Mouse (Mus musculus) left cerebral cortex, adult 18-20 months (tissue): ENCODE results near the gene Mzf1. TPM values are rescaled to one million over a fixed set of nuclear protein-coding genes. Genes with fewer than 3 reads are reported as not detected.

ENCODE experiments used
- DNase-seq, 2 experiments: peaks; one replicate each; pipeline ENCODE4 v3.0.0; 2021 to 2022; ENCODE audit warnings: low spot score in 2 of 2, mixed read lengths in 1 of 2
- total RNA-seq, 2 experiments: library from RNA; stranded (reverse); gene quantifications; 2 replicates each; pipeline ENCODE4 v1.2.3; 2021

Mzf1 gene
- total RNA-seq, 2 experiments from 2014 or later, result 9.4 to 10.0 TPM

DNA sequence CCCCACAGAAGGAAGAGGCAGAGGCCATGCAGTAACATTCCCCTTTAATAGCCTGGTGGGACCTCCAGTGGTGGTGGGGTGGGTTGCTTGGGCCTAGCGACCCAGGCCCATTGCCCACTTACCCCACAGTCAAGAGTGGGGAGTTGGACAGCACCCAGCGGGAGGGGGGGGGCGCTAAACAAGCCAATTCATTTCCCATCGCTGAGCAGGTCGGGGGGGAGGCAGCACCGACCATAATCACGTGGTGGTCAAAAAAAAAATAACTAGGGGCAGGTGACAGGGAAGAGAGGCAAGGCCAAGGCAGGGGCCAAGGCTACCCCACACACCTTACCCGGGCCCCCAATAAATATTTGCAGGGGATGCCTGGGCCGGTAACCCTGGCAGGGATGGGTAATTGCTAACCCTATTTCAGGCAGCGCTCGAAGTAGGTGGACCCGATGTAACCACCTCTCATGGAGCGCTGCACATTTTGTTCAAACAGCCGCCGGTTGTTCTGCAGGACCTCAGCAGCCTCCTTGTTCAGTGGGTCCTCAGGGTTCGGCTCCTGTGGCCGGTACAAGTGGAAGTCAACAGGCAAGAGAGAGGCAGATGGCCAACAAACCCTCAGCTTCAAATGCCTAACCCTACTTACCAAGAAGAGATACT lies 19.2 kb downstream of the Mzf1 start:
- DNase-seq, result no peak

GRCm38 (mm10) chr7:13034148-13034977 lies 20.2 kb downstream of the Mzf1 start, which contains the start of gene Chmp2a:
Gene Chmp2a, minus strand, starts transcription at chr7:13034807.
- peak; percentile 99 for DNase-seq

DNA sequence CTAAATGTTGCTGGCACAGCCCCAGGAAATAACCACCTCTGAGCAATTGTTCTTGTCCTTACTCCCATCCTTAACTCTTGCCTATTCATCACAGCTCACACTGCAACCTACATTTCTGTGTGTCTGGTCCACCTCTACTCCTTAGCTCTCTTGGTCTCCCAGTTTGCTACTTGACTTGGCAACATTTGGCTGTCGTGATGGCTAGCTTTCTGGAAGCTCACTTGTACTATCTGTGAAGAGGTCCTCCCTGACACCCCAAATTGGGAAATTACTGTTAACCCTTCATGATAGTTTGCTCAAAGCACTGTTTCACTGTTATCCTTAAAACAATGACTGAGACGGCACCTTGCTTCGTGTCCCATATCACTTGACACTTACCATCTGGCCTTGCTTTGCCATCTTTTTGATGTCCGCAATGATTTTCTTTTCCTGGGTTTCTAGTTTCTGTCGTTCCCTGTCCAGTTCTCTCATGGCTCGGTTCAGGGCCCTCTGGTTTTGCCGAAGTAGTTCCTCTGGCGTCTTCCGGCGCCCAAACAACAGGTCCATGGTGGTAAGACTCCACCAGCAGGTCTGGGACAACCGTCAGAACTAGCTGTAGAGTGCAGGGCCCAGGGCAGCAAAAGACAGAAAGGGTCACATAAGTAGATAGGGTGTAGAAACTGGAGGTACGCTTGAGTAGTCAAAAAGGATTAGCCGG lies 21.0 kb downstream of the Mzf1 start:
- no peak for DNase-seq

DNA sequence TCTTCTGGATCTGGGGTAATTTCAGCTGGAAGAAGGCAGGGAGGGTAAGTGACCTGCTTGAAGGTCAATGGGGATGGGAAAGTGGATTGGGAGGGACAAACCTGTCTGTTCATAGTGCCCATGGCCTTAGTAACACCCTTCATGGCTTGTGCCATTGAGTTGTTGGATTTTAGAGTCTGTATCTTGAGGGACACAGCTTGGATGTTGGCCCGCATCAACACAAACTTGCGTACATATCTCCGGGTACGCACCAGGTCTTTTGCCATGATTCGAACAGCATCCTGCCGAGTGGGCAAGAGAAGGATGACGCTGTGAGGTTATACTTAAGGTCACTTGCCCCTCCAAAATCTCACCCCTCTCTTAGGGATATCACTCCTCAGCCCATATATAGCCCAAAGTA lies 22.0 kb downstream of the Mzf1 start:
- DNase-seq, result no peak

DNA sequence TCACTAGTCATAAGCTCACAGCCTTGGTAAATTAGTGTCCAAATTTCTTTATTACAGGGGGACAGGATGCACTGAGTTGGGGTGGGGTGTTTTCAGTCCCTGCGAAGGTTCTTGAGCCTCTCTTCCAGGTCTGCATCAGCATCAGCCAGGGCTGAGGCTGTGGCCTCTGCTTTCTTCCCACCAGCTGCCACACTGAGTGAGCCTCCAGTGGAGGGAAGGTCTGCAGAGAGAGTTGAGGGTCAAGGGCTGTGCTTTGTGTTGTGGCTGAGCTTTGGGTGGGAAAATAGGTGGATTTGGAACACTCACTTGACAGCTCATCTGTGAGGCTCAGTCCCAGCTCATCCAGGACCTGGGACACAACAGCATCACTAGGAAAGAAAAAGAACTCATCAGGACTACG lies 22.6 kb downstream of the Mzf1 start:
- DNase-seq, result no peak

DNA sequence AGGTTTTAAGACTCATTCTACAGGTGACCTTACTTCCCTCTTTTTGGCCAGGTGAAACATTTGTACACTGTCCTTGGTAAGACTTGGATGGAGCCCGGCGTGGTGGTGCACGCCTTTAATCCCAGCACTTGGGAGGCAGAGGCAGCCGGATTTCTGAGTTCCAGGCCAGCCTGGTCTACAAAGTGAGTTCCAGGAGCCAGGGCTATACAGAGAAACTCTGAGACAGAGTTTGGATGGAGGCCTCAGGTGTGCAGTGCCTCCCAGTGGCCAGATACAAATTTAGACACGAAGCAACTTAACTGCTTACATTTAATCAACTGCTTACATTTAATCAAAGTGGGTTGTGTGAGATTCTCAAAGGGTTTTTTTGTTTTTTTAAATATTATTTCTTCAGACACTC lies 23.5 kb downstream of the Mzf1 start:
- DNase-seq, result no peak

DNA sequence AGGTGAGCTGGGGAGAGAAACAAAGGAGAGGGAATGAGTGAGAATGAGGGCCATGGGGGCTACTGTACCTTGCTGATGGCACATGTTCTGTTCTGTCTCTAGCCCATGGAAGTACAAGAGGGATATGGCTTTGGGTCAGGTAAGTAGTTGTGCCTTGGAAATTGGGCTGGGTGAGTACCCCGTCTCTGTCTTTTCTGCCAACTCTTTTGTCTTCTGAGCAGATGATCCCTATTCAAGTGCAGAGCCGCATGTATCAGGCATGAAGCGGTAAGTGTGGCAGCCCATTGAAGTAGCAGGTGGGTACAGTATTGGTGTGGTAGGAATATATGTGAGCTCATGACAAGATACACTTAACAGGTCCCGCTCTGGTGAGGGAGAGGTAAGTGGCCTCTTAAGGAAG lies 25.6 kb downstream of the Mzf1 start:
- DNase-seq, result no peak

GRCm38 (mm10) chr7:13025511-13026112 lies 29.0 kb downstream of the Mzf1 start:
- DNase-seq, result no peak

- peak; percentile 77 to 79 for DNase-seq
Measured at GRCm38 (mm10) chr7:13024805-13025204, 29.8 kb downstream of the Mzf1 start.

GRCm38 (mm10) chr7:13023928-13024731 lies 30.4 kb downstream of the Mzf1 start:
- DNase-seq, result peak; percentile 92 to 95

- no peak for DNase-seq
Measured at GRCm38 (mm10) chr7:13022773-13023535, 31.6 kb downstream of the Mzf1 start.

DNA sequence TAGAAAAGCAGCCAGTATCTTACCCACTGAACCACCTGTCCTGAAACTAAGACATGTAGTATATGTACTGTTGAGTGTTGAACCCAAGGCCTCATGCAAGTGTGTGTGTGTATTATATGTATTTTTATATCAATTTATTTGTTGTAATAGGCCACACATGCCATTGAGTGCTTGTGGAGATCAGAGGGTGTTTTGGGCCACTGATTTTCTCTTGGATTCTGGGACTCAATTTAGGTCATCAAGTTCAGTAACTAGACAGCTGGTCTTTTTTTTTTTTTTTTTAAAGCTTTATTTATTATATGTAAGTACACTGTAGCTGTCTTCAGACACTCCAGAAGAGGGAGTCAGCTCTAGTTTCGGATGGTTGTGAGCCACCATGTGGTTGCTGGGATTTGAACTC lies 39.3 kb downstream of the Mzf1 start:
- DNase-seq, result no peak

DNA sequence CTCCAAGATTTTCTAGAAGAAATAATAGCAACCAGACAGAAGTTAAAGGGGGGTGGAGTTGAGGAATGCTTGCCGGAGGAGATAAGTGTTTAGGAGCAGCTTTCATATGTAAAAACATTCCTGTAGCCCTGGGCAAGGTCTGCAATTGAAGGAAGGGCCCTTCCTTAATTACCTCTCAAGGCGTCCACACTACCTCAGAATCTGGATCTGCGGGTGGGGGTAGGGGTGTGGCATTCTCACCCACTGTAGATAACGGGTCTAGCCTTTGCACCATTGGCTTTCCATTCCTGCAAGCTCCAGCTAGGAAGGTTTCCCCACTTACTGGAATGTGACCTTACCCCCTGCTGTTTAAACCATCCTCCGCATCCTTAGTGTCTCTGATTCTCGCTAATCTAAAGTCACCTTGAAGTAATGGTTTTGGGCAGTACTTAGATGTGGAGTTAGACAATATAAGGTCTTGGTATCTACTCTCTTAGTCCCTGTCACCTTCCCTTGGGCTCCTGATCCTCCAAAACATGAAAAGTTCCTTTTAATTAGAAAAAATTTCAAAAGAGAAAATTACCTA lies 40.2 kb downstream of the Mzf1 start:
- DNase-seq, result no peak

DNA sequence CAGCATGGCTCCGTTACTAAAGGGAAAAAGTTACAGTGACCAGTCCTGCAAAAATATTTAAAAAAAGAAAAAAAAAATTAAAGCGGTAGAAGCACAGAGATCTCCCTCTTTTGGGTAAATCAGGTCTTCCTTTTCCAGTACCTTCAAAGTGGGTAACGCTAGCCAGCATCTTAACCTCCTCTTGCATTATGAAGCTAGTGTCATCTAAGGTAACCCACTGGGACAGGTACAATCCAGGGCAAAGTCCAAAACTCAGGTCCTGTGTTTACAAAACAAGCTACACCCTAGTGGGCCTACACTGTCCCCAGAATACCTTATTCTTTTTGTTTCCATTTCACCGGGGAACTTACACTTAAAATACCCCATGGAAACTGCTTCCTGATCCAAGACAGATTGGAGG lies 40.9 kb downstream of the Mzf1 start:
- no peak for DNase-seq

DNA sequence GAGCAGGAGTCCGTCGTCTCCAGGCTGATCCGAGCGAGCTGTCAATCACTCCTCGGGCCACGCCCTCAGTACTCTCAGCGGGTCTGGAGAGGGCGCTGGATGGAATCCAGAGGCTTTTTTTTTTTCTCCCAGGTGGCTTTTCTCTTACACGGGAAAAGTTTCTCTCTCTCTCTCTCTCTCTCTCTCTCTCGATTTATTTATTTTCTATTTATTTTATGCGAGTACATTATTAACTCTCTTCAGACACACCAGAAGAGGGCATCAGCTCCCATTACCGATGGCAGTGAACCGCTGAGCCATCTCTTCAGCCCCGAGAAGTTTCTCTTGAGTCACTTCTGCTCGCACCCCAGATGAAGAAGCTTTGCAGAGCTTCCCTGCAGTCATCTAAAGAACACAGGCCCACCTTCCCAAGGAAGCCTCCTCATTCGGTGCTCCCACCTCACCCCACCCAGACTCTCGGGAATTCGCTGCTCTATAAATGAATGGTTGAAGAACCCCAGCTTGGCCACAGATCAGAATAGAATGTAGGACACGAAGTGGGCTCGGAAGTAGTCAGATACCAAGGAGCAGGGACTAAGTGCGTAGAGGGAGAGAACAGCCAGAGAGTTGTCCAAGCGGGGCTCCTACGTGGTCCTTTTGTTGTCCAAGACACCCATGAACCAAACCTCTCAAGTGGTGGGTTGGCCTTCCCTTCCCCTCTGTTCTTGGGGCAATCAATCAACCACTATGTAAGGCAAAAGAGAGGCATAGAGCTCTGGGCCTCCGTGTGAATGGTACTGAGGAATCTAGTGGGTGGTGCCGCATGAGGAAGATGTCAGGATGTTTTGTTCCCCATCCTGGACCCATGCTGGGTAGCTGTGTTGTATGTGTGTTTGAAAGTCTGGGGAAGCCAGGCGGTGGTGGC lies 44.3 kb downstream of the Mzf1 start, which contains the start of gene Zbtb45:
TSS of gene Zbtb45 (minus strand) at position 30 of the 904 bp plus-strand sequence.
- no peak for DNase-seq

GRCm38 (mm10) chr7:13009143-13010004 lies 45.2 kb downstream of the Mzf1 start:
- peak; percentile 89 to 91 for DNase-seq

DNA sequence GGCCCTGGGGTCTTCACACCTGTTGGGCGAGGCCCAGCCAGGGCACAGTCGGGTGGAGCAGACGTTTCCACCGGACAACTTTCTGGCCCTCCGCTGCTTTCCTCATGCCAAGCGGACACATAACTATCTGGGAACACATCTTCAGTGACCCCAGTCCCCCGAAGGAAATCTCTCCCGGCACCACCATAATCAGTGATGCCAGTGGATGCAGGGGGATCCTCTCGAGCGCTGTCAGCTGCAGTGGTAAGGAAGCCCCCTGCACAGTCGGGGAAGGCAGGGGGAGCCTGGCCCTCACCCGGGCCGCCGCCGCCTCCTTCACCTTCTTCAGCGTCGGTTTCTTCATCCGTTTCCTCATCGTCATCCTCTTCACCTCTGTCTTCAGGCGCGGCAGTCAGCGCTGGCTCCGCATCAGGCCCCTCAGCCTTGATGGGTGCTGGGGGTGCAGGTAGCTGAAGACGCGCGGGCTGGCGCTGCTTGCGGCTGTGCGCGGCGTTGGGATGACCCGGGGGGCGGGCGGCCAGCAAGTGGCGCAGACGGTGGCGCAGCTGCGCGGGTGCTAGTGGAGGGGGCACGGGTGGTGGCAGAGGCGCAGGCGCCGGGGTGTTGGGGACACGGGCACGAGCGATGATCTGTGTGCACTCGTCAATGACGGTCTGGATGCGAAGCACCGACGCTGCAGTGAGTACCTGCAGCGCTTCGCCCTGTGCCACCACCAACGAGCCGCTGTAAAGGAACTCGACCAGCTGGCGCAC lies 47.0 kb downstream of the Mzf1 start:
- DNase-seq, result no peak
